In the genomic region with DNA sequence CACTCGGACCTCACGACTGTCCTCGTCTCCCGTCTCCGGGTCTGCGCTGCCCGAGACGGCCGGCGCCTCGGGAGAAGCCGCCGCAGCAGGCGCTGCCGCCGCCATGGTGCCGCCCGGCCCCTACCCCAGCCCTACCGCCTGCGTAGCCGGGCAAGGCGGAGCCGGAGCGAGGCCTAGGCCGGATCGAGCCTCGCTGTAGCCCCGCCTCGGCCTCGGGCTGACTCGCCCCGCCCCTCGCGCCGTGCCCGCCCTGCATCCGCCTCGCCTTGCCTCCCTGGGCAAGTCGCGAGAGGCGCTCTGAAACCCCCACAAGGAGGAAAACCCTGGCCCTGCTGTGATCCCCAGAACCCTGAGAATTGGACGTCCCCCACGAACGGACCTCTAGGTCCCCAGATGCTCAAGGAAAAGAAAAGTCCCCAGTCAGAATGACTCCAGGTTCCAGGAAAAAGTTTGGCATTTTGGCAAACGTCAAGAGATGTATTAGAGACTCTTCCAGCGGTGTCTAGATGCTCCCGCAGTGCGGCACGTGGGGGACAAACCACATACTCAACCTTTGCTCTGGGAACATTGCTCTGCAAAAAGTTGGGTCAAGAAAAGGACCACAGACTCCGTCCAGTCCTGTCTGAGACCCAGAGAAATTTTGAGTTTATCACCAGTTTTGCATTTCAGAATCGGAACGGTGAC, we compare ENCODE assay signal across 7 mouse cellular contexts. TPM values are rescaled to one million over a fixed set of nuclear protein-coding genes. Genes with fewer than 3 reads are reported as not detected.
DNase-seq lines count a peak whose midpoint lies in the region; ATAC-seq and TF ChIP-seq lines count a peak whose summit lies in the region.

A gene (minus strand): TSS at position 229 of the 684 bp plus-strand sequence.

- WGBS in intestine, postnatal 0 days, result under 1% methylated on average over 50 of the region's 52 CpGs
- WGBS in midbrain, embryonic 12.5 days, result 3% methylated on average over 49 of the region's 52 CpGs
- under 1% methylated on average over 52 of the region's 52 CpGs for WGBS in small intestine, adult 2 months

- H3K4me2 ChIP-seq in intestine, postnatal 0 days (replicated peaks; ENCODE audit: low read depth), result peak within 1 kb of the TSS; percentile 89
- H3K4me2 ChIP-seq in midbrain, embryonic 12.5 days (replicated peaks), result peak within 1 kb of the TSS; percentile 84

- H3K27ac ChIP-seq in intestine, postnatal 0 days (ENCODE audit: low read depth, low read length), result peak within 1 kb of the TSS; percentile 99
- H3K27ac ChIP-seq in midbrain, embryonic 12.5 days (replicated peaks), result peak within 1 kb of the TSS; percentile 97
- H3K27ac ChIP-seq in small intestine, adult 2 months (ENCODE audit: insufficient read depth, low read depth, low read length), result peak within 1 kb of the TSS; percentile 86

- H3K9me3 ChIP-seq in intestine, postnatal 0 days (ENCODE audit: control insufficient read depth), result no peaks in the 10 kb centered on the region
- no peaks in the 10 kb centered on the region for H3K9me3 ChIP-seq in midbrain, embryonic 12.5 days

- peak; percentile 96 for DNase-seq in adrenal gland, adult 2 months
- peak; percentile 78 for DNase-seq in embryo, embryonic 11.5 days (ENCODE audit: low read depth, low spot score)
- peak; percentile 87 to 93 for DNase-seq in gastrocnemius, postnatal 4 days (ENCODE audit: low spot score in 2 of 2)
- DNase-seq in left cerebral cortex, postnatal 4 days, result peak; percentile 89

- H3K4me3 ChIP-seq in intestine, postnatal 0 days (ENCODE audit: low read depth, low read length), result peak within 1 kb of the TSS; percentile 93
- peak within 1 kb of the TSS; percentile 86 for H3K4me3 ChIP-seq in midbrain, embryonic 12.5 days
- H3K4me3 ChIP-seq in small intestine, adult 2 months (ENCODE audit: low read depth, low read length), result peak within 1 kb of the TSS; percentile 65

- H3K9ac ChIP-seq in intestine, postnatal 0 days (ENCODE audit: low read depth, low read length), result peak within 1 kb of the TSS; percentile 99
- peak within 1 kb of the TSS; percentile 89 for H3K9ac ChIP-seq in midbrain, embryonic 12.5 days (replicated peaks)

- ATAC-seq in intestine, postnatal 0 days, result peak; percentile 96
- ATAC-seq in midbrain, embryonic 12.5 days (ENCODE audit: low FRiP score, low read depth), result peak; percentile 98

- intact Hi-C loops in left cerebral cortex, postnatal 4 days (cut with DNase I), result no loop called here

- H3K36me3 ChIP-seq in intestine, postnatal 0 days (ENCODE audit: control insufficient read depth, insufficient read depth), result no peaks in the 10 kb centered on the region
- no peaks in the 10 kb centered on the region for H3K36me3 ChIP-seq in midbrain, embryonic 12.5 days
- H3K36me3 ChIP-seq in small intestine, adult 2 months (ENCODE audit: control insufficient read depth, insufficient read depth, low read length), result no peaks in the 10 kb centered on the region

- H3K4me1 ChIP-seq in intestine, postnatal 0 days (replicated peaks; ENCODE audit: control insufficient read depth, insufficient read depth, low read length), result 0 out of 2 replicates have a peak, but pooled peaks cover 3% of the 10 kb centered on the region
- H3K4me1 ChIP-seq in midbrain, embryonic 12.5 days, result peaks cover 5% of the 10 kb centered on the region; the same call in 1 of the 2 replicates
- H3K4me1 ChIP-seq in small intestine, adult 2 months (ENCODE audit: control insufficient read depth, insufficient read depth, insufficient read length, low read length), result peaks cover 25% of the 10 kb centered on the region

- no peak for TF ChIP-seq CTCF in intestine, postnatal 0 days (IDR thresholded peaks at IDR 0.05; ENCODE audit: low read depth)
- TF ChIP-seq CTCF in small intestine, adult 2 months (IDR thresholded peaks at IDR 0.05; ENCODE audit: extremely low read depth, insufficient read length, insufficient replicate concordance, low read depth, low read length), result no peak

- peak; percentile 97 for TF ChIP-seq POLR2A in small intestine, adult 2 months (IDR thresholded peaks at IDR 0.05; ENCODE audit: low read depth, low read length)

- no peaks in the 10 kb centered on the region for H3K27me3 ChIP-seq in intestine, postnatal 0 days (replicated peaks; ENCODE audit: control insufficient read depth, insufficient read depth, low read length)
- H3K27me3 ChIP-seq in midbrain, embryonic 12.5 days, result peaks cover 30% of the 10 kb centered on the region
- no peaks in the 10 kb centered on the region for H3K27me3 ChIP-seq in small intestine, adult 2 months (ENCODE audit: control insufficient read depth, insufficient read depth, low read length)

RNA-seq across cellular contexts. Expression of the gene that starts here (rescaled TPM):
- total RNA-seq in adrenal gland, adult 2 months (2021), result 10 to 100 TPM; 11.2 to 12.5 TPM
- 0.62 and 0.63 TPM in 2 replicates for polyA plus RNA-seq in adrenal gland, adult 2 months (2012; rRNA removed)
- 1 to 10 TPM; 9.7 to 9.8 TPM for total RNA-seq in gastrocnemius, postnatal 4 days (2021)
- polyA plus RNA-seq in intestine, postnatal 0 days (2015; fragmentation: Nextera tagmentation; extraction: Ambion mirVana), result 16.2 and 18.2 TPM in 2 replicates
- total RNA-seq in left cerebral cortex, postnatal 4 days (2021), result 10 to 100 TPM; 28.8 to 30.4 TPM
- 14.9 and 16.4 TPM in 2 replicates for polyA plus RNA-seq in midbrain, embryonic 12.5 days (2016; fragmentation: Nextera tagmentation; extraction: Ambion mirVana)
- polyA plus RNA-seq in small intestine, adult 2 months (2012; rRNA removed), result 0.98 and 2.6 TPM in 2 replicates

Comparison
In these comparisons a context has a peak if more than half of its experiments do, and no peak if none do; other contexts are left out.
1. Peak in every context shown above with its lines: DNase-seq, ATAC-seq, H3K4me3 ChIP-seq and H3K27ac ChIP-seq.